In genomic region chr7:82119866-82120265, GRCm38 (mm10) we compare ENCODE assay signal across 18 mouse cellular contexts. TPM values are rescaled to one million over a fixed set of nuclear protein-coding genes. Genes with fewer than 3 reads are reported as not detected.
DNase-seq lines count a peak whose midpoint lies in the region; ATAC-seq lines count a peak whose summit lies in the region.
"Had no signal": no experiment of that assay in that cellular context is flagged by ENCODE, and none has a peak within 500 bp of the region (broad histone marks: within the 10 kb centered on the region; RNA-seq: fewer than 3 reads in every experiment).

No protein-coding gene starts in this region.

- H3K9ac ChIP-seq in limb, embryonic 11.5 days (ENCODE audit: low read length) = no peak overlapping the region
- H3K9ac ChIP-seq: embryonic facial prominence, embryonic 13.5 days; forebrain, embryonic 13.5 days; forebrain, postnatal 0 days; hindbrain, embryonic 12.5 days; hindbrain, embryonic 15.5 days had no signal

- 61% methylated on average over 9 of the region's 9 CpGs for WGBS in limb, embryonic 11.5 days
- 66% methylated on average over 9 of the region's 9 CpGs for WGBS in limb, embryonic 10.5 days

- H3K9me3 ChIP-seq in limb, embryonic 11.5 days (ENCODE audit: control insufficient read depth, low read length) = no peaks in the 10 kb centered on the region
- no peaks in the 10 kb centered on the region for H3K9me3 ChIP-seq in limb, embryonic 10.5 days (replicated peaks)
- H3K9me3 ChIP-seq: embryonic facial prominence, embryonic 10.5 days; embryonic facial prominence, embryonic 13.5 days; forebrain, embryonic 13.5 days; hindbrain, embryonic 12.5 days; hindbrain, embryonic 15.5 days had no signal

- ATAC-seq in limb, embryonic 11.5 days (ENCODE audit: insufficient number of reproducible peaks, low FRiP score, low TSS enrichment, low read depth) = no peak
- ATAC-seq: intestine, postnatal 0 days had no signal

- H3K4me1 ChIP-seq in limb, embryonic 11.5 days (ENCODE audit: control insufficient read depth, insufficient read depth, low read length) = no peaks in the 10 kb centered on the region
- H3K4me1 ChIP-seq in limb, embryonic 10.5 days = no peaks in the 10 kb centered on the region
- H3K4me1 ChIP-seq: forebrain, embryonic 13.5 days; hindbrain, embryonic 12.5 days; hindbrain, embryonic 15.5 days had no signal

- no peak overlapping the region for H3K4me3 ChIP-seq in limb, embryonic 11.5 days (ENCODE audit: low read depth, low read length)
- no peak overlapping the region for H3K4me3 ChIP-seq in limb, embryonic 10.5 days
- H3K4me3 ChIP-seq: embryonic facial prominence, embryonic 10.5 days; embryonic facial prominence, embryonic 13.5 days; erythroblast, embryonic 14.5 days; forebrain, embryonic 13.5 days; hindbrain, embryonic 12.5 days; hindbrain, embryonic 15.5 days had no signal

- no peaks in the 10 kb centered on the region for H3K36me3 ChIP-seq in limb, embryonic 11.5 days (ENCODE audit: control insufficient read depth, insufficient read depth, low read length)
- H3K36me3 ChIP-seq in limb, embryonic 10.5 days = no peaks in the 10 kb centered on the region
- H3K36me3 ChIP-seq: embryonic facial prominence, embryonic 10.5 days; embryonic facial prominence, embryonic 13.5 days; hindbrain, embryonic 12.5 days; hindbrain, embryonic 15.5 days had no signal

- no peak overlapping the region for H3K4me2 ChIP-seq in limb, embryonic 11.5 days (ENCODE audit: low read depth, severe bottlenecking)
- H3K4me2 ChIP-seq: embryonic facial prominence, embryonic 13.5 days; forebrain, embryonic 13.5 days; heart, embryonic 11.5 days; hindbrain, embryonic 12.5 days; hindbrain, embryonic 15.5 days had no signal

- peak; percentile 13 for DNase-seq in embryo, embryonic 10.5 days (ENCODE audit: low spot score)
- no peak for DNase-seq in embryo, embryonic 10 days (ENCODE audit: low spot score)
- DNase-seq in limb, embryonic 11.5 days (ENCODE audit: low spot score) = peak; percentile 20
- no peak for DNase-seq in limb, embryonic 10.5 days (ENCODE audit: low spot score)
- peak; percentile 60 for DNase-seq in ES-CJ7 (ENCODE audit: low read depth, low spot score)
- peak; percentile 34 for DNase-seq in WW6 (ENCODE audit: low read depth, low spot score)
- DNase-seq in cerebellum, postnatal 10 days = no peak
- DNase-seq in frontal cortex, postnatal 14 days (ENCODE audit: low spot score in 2 of 2) = no peak
- DNase-seq: gastrocnemius, postnatal 25 days had no signal

- H3K27me3 ChIP-seq in limb, embryonic 11.5 days (ENCODE audit: control insufficient read depth, insufficient read depth, low read length) = no peaks in the 10 kb centered on the region
- H3K27me3 ChIP-seq in limb, embryonic 10.5 days (ENCODE audit: low read depth, poor library complexity, severe bottlenecking) = 0 out of 2 replicates have a peak, but pooled peaks cover 3% of the 10 kb centered on the region
- H3K27me3 ChIP-seq: forebrain, embryonic 13.5 days; hindbrain, embryonic 12.5 days; hindbrain, embryonic 15.5 days had no signal

- no peak overlapping the region for H3K27ac ChIP-seq in limb, embryonic 11.5 days (replicated peaks; ENCODE audit: low read depth, low read length)
- no peak overlapping the region for H3K27ac ChIP-seq in limb, embryonic 10.5 days
- H3K27ac ChIP-seq: embryonic facial prominence, embryonic 10.5 days; embryonic facial prominence, embryonic 13.5 days; forebrain, embryonic 13.5 days; hindbrain, embryonic 12.5 days; hindbrain, embryonic 15.5 days had no signal

RNA-seq across cellular contexts. Expression of gene Sh3gl3, which starts 53.8 kb away (rescaled TPM):
- 19.4 and 21.1 TPM in 2 replicates for polyA plus RNA-seq in limb, embryonic 11.5 days (2014; fragmentation: Nextera tagmentation; extraction: Ambion mirVana)
- polyA plus RNA-seq in limb, embryonic 10.5 days (2016; fragmentation: Nextera tagmentation; extraction: Ambion mirVana) = 11.1 and 15.6 TPM in 2 replicates
- polyA plus RNA-seq: erythroblast, embryonic 14.5 days had no signal

Comparison
In these comparisons a context has a peak if more than half of its experiments do, and no peak if none do; other contexts are left out.
1. DNase-seq: peak in embryo, embryonic 10.5 days (single experiment), limb, embryonic 11.5 days (single experiment), ES-CJ7 (single experiment) and WW6 (single experiment); none in embryo, embryonic 10 days (single experiment), limb, embryonic 10.5 days (single experiment), cerebellum, postnatal 10 days (0 of 2) and frontal cortex, postnatal 14 days (0 of 2).